21 mouse cellular contexts compared by ENCODE assay signal in genomic region chr15:100808062-100808461, GRCm38 (mm10). TPM values are rescaled to one million over a fixed set of nuclear protein-coding genes. Genes with fewer than 3 reads are reported as not detected.
DNase-seq lines count a peak whose midpoint lies in the region; ATAC-seq and TF ChIP-seq lines count a peak whose summit lies in the region.
"Had no signal": no experiment of that assay in that cellular context is flagged by ENCODE, and none has a peak within 500 bp of the region (broad histone marks: within the 10 kb centered on the region; RNA-seq: fewer than 3 reads in every experiment).

No protein-coding gene starts in this region.

- H3K4me3 ChIP-seq in kidney, adult 2 months (ENCODE audit: insufficient read depth, low read depth, low read length), result no peak overlapping the region
- peak overlapping the region; percentile 3 for H3K4me3 ChIP-seq in G1E (ENCODE audit: low read depth, low read length)
- H3K4me3 ChIP-seq in liver, embryonic 16.5 days (ENCODE audit: low read depth, low read length), result no peak overlapping the region
- H3K4me3 ChIP-seq: erythroblast, embryonic 14.5 days; forebrain, embryonic 13.5 days; hindbrain, embryonic 13.5 days; left cerebral cortex, adult 2 months; liver, embryonic 15.5 days; midbrain, embryonic 13.5 days; neural tube, embryonic 12.5 days had no signal

- H3K36me3 ChIP-seq in kidney, adult 2 months (ENCODE audit: control insufficient read depth, insufficient read depth, low read length), result no peaks in the 10 kb centered on the region
- H3K36me3 ChIP-seq in G1E (replicated peaks), result no peaks in the 10 kb centered on the region
- H3K36me3 ChIP-seq in liver, embryonic 16.5 days (ENCODE audit: control insufficient read depth, insufficient read depth), result no peaks in the 10 kb centered on the region
- H3K36me3 ChIP-seq: liver, embryonic 15.5 days had no signal

- peaks cover 82% of the 10 kb centered on the region for H3K9me3 ChIP-seq in G1E (replicated peaks)
- H3K9me3 ChIP-seq in liver, embryonic 16.5 days (replicated peaks; ENCODE audit: control insufficient read depth, low read length), result no peaks in the 10 kb centered on the region
- H3K9me3 ChIP-seq: forebrain, embryonic 13.5 days; hindbrain, embryonic 13.5 days; liver, embryonic 15.5 days; midbrain, embryonic 13.5 days; neural tube, embryonic 12.5 days had no signal

- H3K27me3 ChIP-seq in kidney, adult 2 months (replicated peaks; ENCODE audit: control insufficient read depth, insufficient read depth, low read length), result no peaks in the 10 kb centered on the region
- H3K27me3 ChIP-seq in G1E (ENCODE audit: insufficient read depth, low read length), result no peaks in the 10 kb centered on the region
- H3K27me3 ChIP-seq in liver, embryonic 16.5 days (ENCODE audit: control insufficient read depth, insufficient read depth, low read depth, low read length), result no peaks in the 10 kb centered on the region
- H3K27me3 ChIP-seq: CH12.LX; forebrain, embryonic 13.5 days; hindbrain, embryonic 13.5 days; neural tube, embryonic 12.5 days had no signal

- 73% methylated on average over 12 of the region's 12 CpGs for WGBS in kidney, adult 2 months
- WGBS in liver, embryonic 16.5 days (ENCODE audit: insufficient replicate concordance), result 50% methylated on average over 12 of the region's 12 CpGs

- ATAC-seq in G1E (ENCODE audit: extremely low read depth, insufficient number of reproducible peaks, low FRiP score, poor library complexity, severe bottlenecking), result no peak
- ATAC-seq in liver, embryonic 16.5 days (ENCODE audit: low read depth), result peak; percentile 11; the same call in 1 of the 2 replicates
- ATAC-seq in activated CD4-positive, CD25-positive, alpha-beta regulatory T cell, adult 4 months, result no peak
- ATAC-seq: forebrain, embryonic 13.5 days; inflammation-experienced regulatory T-cells, adult 6 months; midbrain, embryonic 13.5 days had no signal

- H3K9ac ChIP-seq in liver, embryonic 16.5 days (ENCODE audit: low read depth, low read length), result no peak overlapping the region
- H3K9ac ChIP-seq: forebrain, embryonic 13.5 days; hindbrain, embryonic 13.5 days; liver, embryonic 15.5 days; midbrain, embryonic 13.5 days; neural tube, embryonic 12.5 days had no signal

- no peak for TF ChIP-seq CTCF in kidney, adult 2 months (conservative IDR thresholded peaks at IDR 0.05; ENCODE audit: insufficient read depth, insufficient read length, low read depth, low read length)
- no peak for TF ChIP-seq CTCF in G1E (IDR thresholded peaks at IDR 0.05; ENCODE audit: low read depth, low read length)

- H3K27ac ChIP-seq in kidney, adult 2 months (ENCODE audit: insufficient read depth, low read depth, low read length), result no peak overlapping the region
- no peak overlapping the region for H3K27ac ChIP-seq in liver, embryonic 16.5 days (ENCODE audit: low read length)
- H3K27ac ChIP-seq: forebrain, embryonic 13.5 days; hindbrain, embryonic 13.5 days; left cerebral cortex, adult 2 months; liver, embryonic 15.5 days; midbrain, embryonic 13.5 days; neural tube, embryonic 12.5 days had no signal

- DNase-seq in adrenal gland, postnatal 14 days, result peak; percentile 18
- DNase-seq in adrenal gland, postnatal 10 days, result no peak
- DNase-seq in kidney, adult 2 months, result peak; percentile 30
- DNase-seq in kidney, adult 8-10 months, result no peak
- DNase-seq in G1E (ENCODE audit: low spot score), result no peak
- no peak for DNase-seq in layer of hippocampus, postnatal 25 days (ENCODE audit: extremely low spot score in 1 of 2, low spot score in 1 of 2)
- DNase-seq: cerebellum, adult 8-10 months; gastrocnemius, postnatal 14 days; right cerebral cortex, adult 18-20 months had no signal

- TF ChIP-seq POLR2A in kidney, adult 2 months (IDR thresholded peaks at IDR 0.05; ENCODE audit: low read depth, low read length), result no peak

- H3K4me1 ChIP-seq in kidney, adult 2 months (ENCODE audit: control insufficient read depth, insufficient read depth, low read length), result no peaks in the 10 kb centered on the region
- H3K4me1 ChIP-seq in G1E (ENCODE audit: insufficient read depth, low read depth, low read length), result no peaks in the 10 kb centered on the region
- no peaks in the 10 kb centered on the region; the same call in 1 of the 2 replicates for H3K4me1 ChIP-seq in liver, embryonic 16.5 days (ENCODE audit: control insufficient read depth, low read depth, low read length)
- H3K4me1 ChIP-seq: forebrain, embryonic 13.5 days; hindbrain, embryonic 13.5 days; midbrain, embryonic 13.5 days; neural tube, embryonic 12.5 days had no signal

- no peak overlapping the region for H3K4me2 ChIP-seq in liver, embryonic 16.5 days (ENCODE audit: low read depth, low read length)
- H3K4me2 ChIP-seq: forebrain, embryonic 13.5 days; heart, embryonic 11.5 days; hindbrain, embryonic 13.5 days; liver, embryonic 15.5 days; midbrain, embryonic 13.5 days; neural tube, embryonic 12.5 days had no signal

RNA-seq across cellular contexts. Expression of gene Slc4a8, which starts 46.5 kb away (rescaled TPM):
- 10.4 and 14.6 TPM in 2 replicates for total RNA-seq in adrenal gland, postnatal 14 days (2021)
- total RNA-seq in adrenal gland, postnatal 10 days (2021), result 10 to 100 TPM in 1 of 2 experiments, 1 to 10 TPM in 1; 9.5 to 12.6 TPM
- 5.9 TPM in 2 replicates for polyA plus RNA-seq in kidney, adult 2 months (2012; rRNA removed)
- total RNA-seq in G1E (2014; fragmentation: Nextera tagmentation) (not detected in 2 replicates), G1E (2017) (0.12 and 0.27 TPM in 2 replicates)
- polyA plus RNA-seq in G1E (2012), result not detected in 2 replicates
- 0.46 and 0.76 TPM in 2 replicates for polyA plus RNA-seq in liver, embryonic 16.5 days (2015; fragmentation: Nextera tagmentation; extraction: Ambion mirVana)
- total RNA-seq in layer of hippocampus, postnatal 25 days (2021), result 10 to 100 TPM; 78.0 to 78.8 TPM
- 10 to 100 TPM in 1 of 2 experiments, 1 to 10 TPM in 1; 8.6 to 10.2 TPM for polyA plus RNA-seq in activated CD4-positive, CD25-positive, alpha-beta regulatory T cell, adult 4 months (2017; shearing (Covaris generic))

Comparison
In these comparisons a context has a peak if more than half of its experiments do, and no peak if none do; other contexts are left out.
1. DNase-seq: peak in adrenal gland, postnatal 14 days (single experiment) and kidney, adult 2 months (single experiment); none in adrenal gland, postnatal 10 days (single experiment), kidney, adult 8-10 months (0 of 2), G1E (single experiment) and layer of hippocampus, postnatal 25 days (0 of 2).